Mouse (Mus musculus): ENCODE measurements at regions not wholly inside any gene's neighbourhood (a gene's known extent, or its start where the extent isn't known, plus 50 kb on each side); places are given as distances from the start of the nearest gene placed in this dataset.

GRCm38 (mm10) chr14:101067082-101067481 lies 133.0 kb downstream of the Prr30 start:
- H3K4me2 ChIP-seq, result no peak overlapping the region
- no peak for ATAC-seq (ENCODE audit: low read depth)
- no peak overlapping the region for H3K27ac ChIP-seq
- no peaks in the 10 kb centered on the region for H3K36me3 ChIP-seq
- no peaks in the 10 kb centered on the region for H3K4me1 ChIP-seq (replicated peaks)
- WGBS (ENCODE audit: insufficient replicate concordance), result 55% methylated on average over 1 of the region's 1 CpGs
- no peak overlapping the region for H3K4me3 ChIP-seq (replicated peaks)
- H3K9ac ChIP-seq, result no peak overlapping the region
- no peaks in the 10 kb centered on the region for H3K27me3 ChIP-seq
- H3K9me3 ChIP-seq (replicated peaks), result no peaks in the 10 kb centered on the region
- no peak for DNase-seq

GRCm38 (mm10) chr14:101056874-101057273 lies 143.3 kb downstream of the Prr30 start:
- Histone ChIP-seq H3K9me3 (replicated peaks) (no peaks in the 10 kb centered on the region), H3K4me1 (replicated peaks) (no peaks in the 10 kb centered on the region), H3K9ac (no peak overlapping the region), H3K36me3 (no peaks in the 10 kb centered on the region), H3K27ac (no peak overlapping the region), H3K4me2 (no peak overlapping the region), H3K27me3 (no peaks in the 10 kb centered on the region), H3K4me3 (replicated peaks) (no peak overlapping the region)
- DNase-seq (no peak), ATAC-seq (ENCODE audit: low read depth) (no peak)
- WGBS (ENCODE audit: insufficient replicate concordance), result 73% methylated on average over 2 of the region's 2 CpGs

GRCm38 (mm10) chr14:101055915-101056314 lies 144.2 kb downstream of the Prr30 start:
- ATAC-seq (ENCODE audit: low read depth) (no peak), DNase-seq (no peak)
- 39% methylated on average over 3 of the region's 3 CpGs for WGBS (ENCODE audit: insufficient replicate concordance)
- no peak overlapping the region for H3K9ac ChIP-seq
- H3K4me1 ChIP-seq (replicated peaks), result no peaks in the 10 kb centered on the region
- H3K36me3 ChIP-seq, result no peaks in the 10 kb centered on the region
- no peak overlapping the region for H3K4me2 ChIP-seq
- no peak overlapping the region for H3K27ac ChIP-seq
- H3K27me3 ChIP-seq, result no peaks in the 10 kb centered on the region
- H3K4me3 ChIP-seq (replicated peaks), result no peak overlapping the region
- H3K9me3 ChIP-seq (replicated peaks), result no peaks in the 10 kb centered on the region

- no peak overlapping the region for H3K27ac ChIP-seq
- no peaks in the 10 kb centered on the region for H3K4me1 ChIP-seq (replicated peaks)
- DNase-seq (no peak), ATAC-seq (ENCODE audit: low read depth) (no peak)
- 61% methylated on average over 4 of the region's 4 CpGs for WGBS (ENCODE audit: insufficient replicate concordance)
- H3K4me2 ChIP-seq, result no peak overlapping the region
- no peak overlapping the region for H3K4me3 ChIP-seq (replicated peaks)
- no peak overlapping the region for H3K9ac ChIP-seq
- no peaks in the 10 kb centered on the region for H3K36me3 ChIP-seq
- no peaks in the 10 kb centered on the region for H3K27me3 ChIP-seq
- H3K9me3 ChIP-seq (replicated peaks), result no peaks in the 10 kb centered on the region
Observed at GRCm38 (mm10) chr14:101054786-101055185, 145.3 kb downstream of the Prr30 start.

GRCm38 (mm10) chr14:101052760-101053159 lies 147.4 kb downstream of the Prr30 start:
- H3K36me3 ChIP-seq, result no peaks in the 10 kb centered on the region
- H3K4me1 ChIP-seq (replicated peaks), result no peaks in the 10 kb centered on the region
- no peak overlapping the region for H3K4me2 ChIP-seq
- ATAC-seq (ENCODE audit: low read depth), result no peak
- H3K27ac ChIP-seq, result no peak overlapping the region
- H3K9me3 ChIP-seq (replicated peaks), result no peaks in the 10 kb centered on the region
- 38% methylated on average over 2 of the region's 2 CpGs for WGBS (ENCODE audit: insufficient replicate concordance)
- no peak overlapping the region for H3K4me3 ChIP-seq (replicated peaks)
- no peak overlapping the region for H3K9ac ChIP-seq
- H3K27me3 ChIP-seq, result no peaks in the 10 kb centered on the region
- no peak for DNase-seq

DNA sequence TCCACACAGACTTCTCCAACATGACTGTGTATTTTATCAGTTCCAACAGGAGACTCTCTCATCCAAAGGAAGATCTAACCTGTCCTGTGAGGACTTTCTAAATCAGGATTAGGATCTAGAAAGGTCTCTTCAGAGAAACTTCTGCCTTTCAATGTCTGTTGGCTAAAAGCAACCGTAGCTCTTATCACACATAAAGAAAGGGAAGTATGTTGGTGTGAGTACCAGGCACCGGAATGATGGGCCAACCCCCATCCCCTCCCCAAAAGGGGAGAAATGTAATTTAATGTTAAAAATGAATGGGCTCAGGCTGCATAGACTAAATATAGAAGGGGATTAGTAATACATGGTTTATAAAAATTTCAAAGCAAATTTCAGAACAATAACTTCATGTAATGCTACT lies 149.9 kb downstream of the Prr30 start:
- Histone ChIP-seq H3K27me3 (no peaks in the 10 kb centered on the region), H3K9ac (no peak overlapping the region), H3K4me1 (replicated peaks) (no peaks in the 10 kb centered on the region), H3K9me3 (replicated peaks) (no peaks in the 10 kb centered on the region), H3K4me2 (no peak overlapping the region), H3K27ac (no peak overlapping the region), H3K36me3 (no peaks in the 10 kb centered on the region), H3K4me3 (replicated peaks) (no peak overlapping the region)
- ATAC-seq (ENCODE audit: low read depth) (no peak), DNase-seq (no peak)
- WGBS (ENCODE audit: insufficient replicate concordance), result 23% methylated on average over 2 of the region's 2 CpGs

DNA sequence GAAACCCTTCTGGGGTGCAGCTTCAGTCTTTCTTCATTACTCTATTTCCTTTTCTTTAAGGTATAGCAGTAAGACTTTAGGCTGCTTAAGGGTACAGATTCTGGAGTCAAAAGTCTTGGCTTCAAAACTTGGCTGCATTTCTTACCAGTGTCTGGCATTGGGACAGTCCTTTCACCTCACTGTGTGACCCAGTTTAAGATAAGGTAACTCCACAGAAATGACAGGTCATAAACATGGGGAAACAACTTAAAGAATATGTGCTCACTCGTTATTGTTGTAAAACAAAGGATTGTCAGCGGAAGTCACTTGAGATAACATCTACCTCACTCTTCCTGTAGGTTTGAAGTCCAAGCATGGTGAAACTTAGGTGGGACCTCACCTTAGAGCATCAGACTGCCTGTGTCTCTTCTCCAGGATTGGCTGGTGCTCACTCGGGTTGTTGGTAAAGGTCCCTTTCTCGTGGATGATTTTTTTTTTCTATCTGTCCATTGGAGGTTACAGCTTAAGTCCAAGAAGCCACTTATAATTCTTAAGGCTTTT lies 150.4 kb downstream of the Prr30 start:
- Histone ChIP-seq H3K4me2 (no peak overlapping the region), H3K27ac (no peak overlapping the region), H3K4me3 (replicated peaks) (no peak overlapping the region), H3K9me3 (replicated peaks) (no peaks in the 10 kb centered on the region), H3K4me1 (replicated peaks) (no peaks in the 10 kb centered on the region), H3K27me3 (no peaks in the 10 kb centered on the region), H3K9ac (no peak overlapping the region), H3K36me3 (no peaks in the 10 kb centered on the region)
- 47% methylated on average over 4 of the region's 4 CpGs for WGBS (ENCODE audit: insufficient replicate concordance)
- DNase-seq, result no peak
- no peak for ATAC-seq (ENCODE audit: low read depth)

DNA sequence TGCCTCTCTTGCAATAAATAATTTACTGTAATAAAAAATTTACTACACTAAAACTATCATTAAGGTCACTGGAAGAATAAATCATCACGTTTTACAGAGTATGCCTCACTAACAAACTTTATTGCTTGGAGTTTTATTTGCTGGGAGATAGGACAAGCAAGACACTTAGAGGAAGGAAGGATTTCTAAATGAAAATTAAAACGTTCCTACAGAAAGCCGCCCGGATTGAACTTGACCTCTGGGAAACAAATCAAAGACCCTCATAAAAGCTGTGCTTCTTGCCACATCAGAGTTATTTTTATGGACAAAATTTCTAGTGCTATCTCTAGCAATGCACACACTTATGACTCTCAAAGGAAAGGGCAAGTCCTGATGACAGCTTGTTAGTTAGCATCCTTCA lies 156.6 kb downstream of the Prr30 start:
- H3K27ac ChIP-seq, result no peak overlapping the region
- no peak for DNase-seq
- H3K4me3 ChIP-seq (replicated peaks), result no peak overlapping the region
- no peaks in the 10 kb centered on the region for H3K9me3 ChIP-seq (replicated peaks)
- WGBS (ENCODE audit: insufficient replicate concordance), result 66% methylated on average over 4 of the region's 4 CpGs
- no peaks in the 10 kb centered on the region for H3K4me1 ChIP-seq (replicated peaks)
- no peaks in the 10 kb centered on the region for H3K36me3 ChIP-seq
- no peak for ATAC-seq (ENCODE audit: low read depth)
- no peak overlapping the region for H3K4me2 ChIP-seq
- H3K27me3 ChIP-seq, result no peaks in the 10 kb centered on the region
- no peak overlapping the region for H3K9ac ChIP-seq

DNA sequence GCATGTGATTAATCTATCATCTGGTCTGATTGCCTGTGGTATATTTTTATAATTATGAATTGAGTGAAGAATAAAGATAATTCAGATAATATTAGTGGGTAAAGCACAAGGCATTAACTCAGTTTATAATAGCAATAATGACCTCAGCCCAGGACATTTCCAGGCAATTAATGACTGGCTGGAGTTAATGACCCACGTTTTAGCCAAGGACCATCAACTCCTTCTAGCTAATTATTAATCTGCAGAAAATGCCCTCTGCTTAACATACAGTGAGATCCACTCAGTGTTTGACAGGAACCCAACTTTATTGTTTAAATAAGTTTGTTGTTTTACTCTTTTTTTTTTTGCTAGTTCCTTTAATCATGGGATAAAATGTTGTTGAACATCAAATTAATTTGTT lies 199.1 kb downstream of the Prr30 start:
- Histone ChIP-seq H3K4me2 (no peak overlapping the region), H3K4me3 (replicated peaks) (no peak overlapping the region), H3K36me3 (no peaks in the 10 kb centered on the region), H3K9ac (no peak overlapping the region), H3K27me3 (no peaks in the 10 kb centered on the region), H3K4me1 (replicated peaks) (no peaks in the 10 kb centered on the region), H3K9me3 (replicated peaks) (no peaks in the 10 kb centered on the region), H3K27ac (no peak overlapping the region)
- DNase-seq (no peak), ATAC-seq (ENCODE audit: low read depth) (no peak)
- 32% methylated on average over 1 of the region's 1 CpGs for WGBS (ENCODE audit: insufficient replicate concordance)

- Histone ChIP-seq H3K4me2 (no peak overlapping the region), H3K4me3 (replicated peaks) (no peak overlapping the region), H3K27me3 (no peaks in the 10 kb centered on the region), H3K27ac (no peak overlapping the region), H3K36me3 (no peaks in the 10 kb centered on the region), H3K9ac (no peak overlapping the region), H3K4me1 (replicated peaks) (no peaks in the 10 kb centered on the region), H3K9me3 (replicated peaks) (no peaks in the 10 kb centered on the region)
- DNase-seq (no peak), ATAC-seq (ENCODE audit: low read depth) (no peak)
- 79% methylated on average over 5 of the region's 5 CpGs for whole genome bisulfite sequencing (ENCODE audit: insufficient replicate concordance)
Observed at GRCm38 (mm10) chr14:100980754-100981153, 219.4 kb downstream of the Prr30 start.

- H3K27ac ChIP-seq, result no peak overlapping the region
- no peak overlapping the region for H3K4me2 ChIP-seq
- DNase-seq (no peak), ATAC-seq (ENCODE audit: low read depth) (no peak)
- H3K9me3 ChIP-seq (replicated peaks), result no peaks in the 10 kb centered on the region
- no peak overlapping the region for H3K4me3 ChIP-seq (replicated peaks)
- no peaks in the 10 kb centered on the region for H3K36me3 ChIP-seq
- no peak overlapping the region for H3K9ac ChIP-seq
- H3K27me3 ChIP-seq, result no peaks in the 10 kb centered on the region
- H3K4me1 ChIP-seq (replicated peaks), result no peaks in the 10 kb centered on the region
- WGBS (ENCODE audit: insufficient replicate concordance), result 78% methylated on average over 2 of the region's 2 CpGs
Observed at GRCm38 (mm10) chr14:100978515-100978914, 221.6 kb downstream of the Prr30 start.

GRCm38 (mm10) chr14:100970970-100971369 lies 229.2 kb downstream of the Prr30 start:
- DNase-seq, result no peak
- H3K4me2 ChIP-seq, result no peak overlapping the region
- no peaks in the 10 kb centered on the region for H3K27me3 ChIP-seq
- H3K4me1 ChIP-seq (replicated peaks), result no peaks in the 10 kb centered on the region
- no peak overlapping the region for H3K27ac ChIP-seq
- H3K36me3 ChIP-seq, result no peaks in the 10 kb centered on the region
- 46% methylated on average over 2 of the region's 2 CpGs for WGBS (ENCODE audit: insufficient replicate concordance)
- H3K9ac ChIP-seq, result no peak overlapping the region
- no peak overlapping the region for H3K4me3 ChIP-seq (replicated peaks)
- H3K9me3 ChIP-seq (replicated peaks), result no peaks in the 10 kb centered on the region
- ATAC-seq (ENCODE audit: low read depth), result no peak
